Mouse (Mus musculus): ENCODE data around the gene Lfng. TPM values are rescaled to one million over a fixed set of nuclear protein-coding genes. Genes with fewer than 3 reads are reported as not detected.

Gene Lfng
- polyA plus RNA-seq, 1 experiment, result 48.7 TPM

DNA sequence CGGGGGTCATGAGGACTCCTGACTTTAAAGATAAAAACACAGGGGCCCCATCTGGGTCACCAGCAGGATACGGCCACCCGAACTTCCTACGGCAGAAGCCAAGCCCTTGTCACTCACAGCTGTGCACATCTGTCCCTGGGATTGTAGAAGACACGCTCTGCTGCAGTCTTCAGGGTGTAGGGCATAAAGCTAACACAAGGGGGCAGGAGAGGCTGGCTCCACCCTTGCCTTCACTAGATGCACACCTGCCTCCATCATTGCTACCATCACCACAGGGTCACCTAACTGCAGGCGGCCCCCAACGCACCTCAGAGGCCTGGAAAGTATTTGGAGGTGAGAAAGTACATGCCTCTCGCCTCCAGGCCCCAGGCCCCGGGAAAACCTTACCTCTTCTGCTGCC, 21.9 kb downstream of the Lfng start:
- no peaks in the 10 kb centered on the region for H3K4me1 ChIP-seq (ENCODE audit: control insufficient read depth, insufficient read depth, low read length)
- no peak for DNase-seq
- 95% methylated on average over 9 of the region's 9 CpGs for WGBS
- H3K27ac ChIP-seq (ENCODE audit: insufficient read depth, low read length), result no peak overlapping the region
- TF ChIP-seq POLR2A (IDR thresholded peaks at IDR 0.05; ENCODE audit: borderline replicate concordance, insufficient read depth, low read length) (no peak), CTCF (IDR thresholded peaks at IDR 0.05; ENCODE audit: borderline replicate concordance, insufficient read depth, low read depth, low read length) (peak; percentile 44; the same call in 1 of the 2 replicates)
- no peaks in the 10 kb centered on the region for H3K27me3 ChIP-seq (ENCODE audit: control insufficient read depth, insufficient read depth, low read length)
- H3K4me3 ChIP-seq (replicated peaks; ENCODE audit: insufficient read depth, low read depth, low read length), result no peak overlapping the region

DNA sequence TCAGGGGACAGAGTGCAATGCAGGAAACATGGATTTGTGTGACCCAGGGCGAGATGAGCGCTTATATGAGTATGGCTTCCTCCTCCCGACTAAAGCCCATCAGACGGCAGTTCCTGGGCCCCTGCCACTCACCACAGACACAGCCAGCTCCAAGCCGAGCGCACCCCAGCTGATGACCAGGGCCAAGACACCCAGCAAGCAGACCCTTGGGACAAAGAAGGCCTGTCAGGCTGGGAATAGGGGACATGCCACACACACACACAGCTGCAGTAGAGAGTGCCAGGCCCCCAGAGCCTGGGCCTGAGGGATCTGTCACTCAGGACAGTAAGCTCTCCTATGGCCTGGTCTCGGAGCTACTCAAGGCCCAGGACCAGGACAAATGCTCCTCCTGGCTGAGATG, 26.3 kb downstream of the Lfng start:
- WGBS, result 72% methylated on average over 7 of the region's 7 CpGs
- Histone ChIP-seq H3K4me3 (replicated peaks; ENCODE audit: insufficient read depth, low read depth, low read length) (no peak overlapping the region), H3K27me3 (ENCODE audit: control insufficient read depth, insufficient read depth, low read length) (no peaks in the 10 kb centered on the region), H3K4me1 (ENCODE audit: control insufficient read depth, insufficient read depth, low read length) (peaks cover 26% of the 10 kb centered on the region), H3K27ac (ENCODE audit: insufficient read depth, low read length) (no peak overlapping the region)
- no peak for DNase-seq
- no peak for TF ChIP-seq POLR2A (IDR thresholded peaks at IDR 0.05; ENCODE audit: borderline replicate concordance, insufficient read depth, low read length)
- no peak for TF ChIP-seq CTCF (IDR thresholded peaks at IDR 0.05; ENCODE audit: borderline replicate concordance, insufficient read depth, low read depth, low read length)

DNA sequence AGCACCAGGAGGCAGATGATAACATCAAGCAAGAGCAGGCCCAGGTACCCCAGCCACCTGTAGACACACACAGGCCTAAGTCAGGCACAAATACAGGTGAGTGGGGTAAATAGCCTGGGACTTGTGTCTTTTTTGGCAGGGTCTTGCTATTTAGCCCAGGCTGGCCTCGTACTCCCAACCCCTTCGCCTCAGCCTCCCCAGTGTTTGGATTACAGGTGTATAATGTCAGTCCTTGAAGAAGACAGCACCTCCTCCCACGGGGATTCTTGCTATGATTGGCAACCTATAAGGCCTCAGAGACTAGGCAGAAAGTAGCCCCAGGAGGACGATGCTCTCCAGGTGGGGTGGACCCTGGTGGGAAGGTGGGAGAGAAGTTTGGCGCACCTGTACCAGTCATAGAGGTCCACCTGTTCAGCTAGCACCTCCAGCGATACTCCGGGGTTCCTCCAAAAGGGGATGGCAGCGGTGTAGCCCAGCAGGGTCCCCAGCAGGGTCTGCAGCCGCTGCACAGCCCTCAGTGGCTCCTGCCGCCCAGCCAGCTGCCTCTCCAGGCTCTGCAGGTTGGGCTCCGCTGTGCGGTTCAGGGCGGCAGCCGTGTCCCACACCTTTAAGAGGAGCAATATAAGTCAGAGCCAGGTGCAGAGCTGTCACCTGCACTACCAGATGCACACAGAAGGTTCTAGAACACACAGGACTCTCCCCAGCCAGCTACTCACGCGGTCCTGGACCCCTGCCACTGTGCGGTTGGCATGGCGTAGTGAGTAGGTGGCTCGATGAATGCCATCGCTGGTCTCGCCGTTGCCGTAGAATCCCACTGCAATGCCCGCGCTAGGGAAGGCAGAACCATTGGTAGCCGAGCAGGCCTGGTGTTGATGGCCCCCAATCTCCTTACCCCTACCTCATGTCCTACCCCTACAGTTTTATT, 27.9 kb downstream of the Lfng start:
- no peak for DNase-seq
- WGBS, result 61% methylated on average over 26 of the region's 26 CpGs
- H3K27ac ChIP-seq (ENCODE audit: insufficient read depth, low read length), result no peak overlapping the region
- H3K27me3 ChIP-seq (ENCODE audit: control insufficient read depth, insufficient read depth, low read length), result no peaks in the 10 kb centered on the region
- peaks cover 34% of the 10 kb centered on the region for H3K4me1 ChIP-seq (ENCODE audit: control insufficient read depth, insufficient read depth, low read length)
- TF ChIP-seq POLR2A (IDR thresholded peaks at IDR 0.05; ENCODE audit: borderline replicate concordance, insufficient read depth, low read length), result no peak
- no peak for TF ChIP-seq CTCF (IDR thresholded peaks at IDR 0.05; ENCODE audit: borderline replicate concordance, insufficient read depth, low read depth, low read length)
- H3K4me3 ChIP-seq (replicated peaks; ENCODE audit: insufficient read depth, low read depth, low read length), result no peak overlapping the region

DNA sequence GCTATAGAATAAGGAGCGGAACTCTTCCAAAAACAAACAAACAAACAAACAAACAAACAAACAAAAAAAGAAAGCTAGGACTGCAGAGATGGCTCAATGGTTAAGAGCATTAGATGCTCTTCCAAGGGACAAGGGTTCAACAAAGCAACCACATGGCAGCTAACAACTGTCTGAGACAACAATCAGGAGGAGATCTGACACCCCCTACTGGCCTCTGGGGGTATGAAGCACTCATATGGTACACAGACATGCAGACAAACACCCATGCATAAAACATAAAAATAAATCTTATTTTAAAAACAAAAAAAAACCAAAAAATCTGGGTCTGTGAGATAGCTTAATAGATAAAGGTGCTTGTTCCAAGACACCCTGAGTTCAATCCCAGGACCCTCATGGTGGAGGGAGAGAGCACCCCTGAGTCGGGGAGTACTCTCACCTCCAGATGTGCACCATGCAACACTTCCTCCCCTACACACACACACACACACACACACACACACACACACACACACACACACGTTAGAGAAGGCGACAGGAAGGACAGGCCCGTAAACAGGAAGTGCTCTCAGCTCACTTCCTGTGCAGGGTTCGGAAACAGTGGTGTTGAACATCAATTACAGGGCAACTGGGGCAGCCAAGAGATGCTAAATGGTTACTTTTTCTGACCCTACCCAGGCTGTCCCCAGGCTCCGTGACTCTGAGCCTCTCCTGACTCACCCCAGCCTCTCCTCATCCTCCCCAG, 29.4 kb downstream of the Lfng start:
- H3K27me3 ChIP-seq (ENCODE audit: control insufficient read depth, insufficient read depth, low read length), result no peaks in the 10 kb centered on the region
- no peak for DNase-seq
- no peak for TF ChIP-seq CTCF (IDR thresholded peaks at IDR 0.05; ENCODE audit: borderline replicate concordance, insufficient read depth, low read depth, low read length)
- TF ChIP-seq POLR2A (IDR thresholded peaks at IDR 0.05; ENCODE audit: borderline replicate concordance, insufficient read depth, low read length), result no peak
- 85% methylated on average over 7 of the region's 7 CpGs for WGBS
- H3K27ac ChIP-seq (ENCODE audit: insufficient read depth, low read length), result no peak overlapping the region
- no peak overlapping the region for H3K4me3 ChIP-seq (replicated peaks; ENCODE audit: insufficient read depth, low read depth, low read length)
- H3K4me1 ChIP-seq (ENCODE audit: control insufficient read depth, insufficient read depth, low read length), result peaks cover 41% of the 10 kb centered on the region

DNA sequence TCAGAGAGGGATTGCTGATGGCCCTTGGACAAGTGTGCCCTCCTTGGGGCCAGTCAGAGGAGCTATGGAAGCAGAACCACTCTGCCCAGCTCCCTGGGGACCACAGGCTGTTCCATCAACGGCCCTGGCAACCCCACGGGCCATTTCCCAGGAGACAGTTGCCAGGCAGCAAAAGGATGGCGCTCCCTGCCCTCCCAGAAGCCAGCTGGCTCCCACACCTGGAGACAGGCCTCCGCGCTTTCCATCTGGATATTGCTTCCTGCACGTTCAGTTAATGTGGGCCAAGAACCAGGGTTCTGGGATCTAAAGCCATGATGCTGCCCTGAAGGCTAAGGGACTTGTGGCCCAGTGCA, 29.9 kb downstream of the Lfng start:
- no peaks in the 10 kb centered on the region for H3K27me3 ChIP-seq (ENCODE audit: control insufficient read depth, insufficient read depth, low read length)
- H3K4me1 ChIP-seq (ENCODE audit: control insufficient read depth, insufficient read depth, low read length), result peaks cover 47% of the 10 kb centered on the region
- DNase-seq, result peak; percentile 44 to 53
- H3K4me3 ChIP-seq (replicated peaks; ENCODE audit: insufficient read depth, low read depth, low read length), result no peak overlapping the region
- TF ChIP-seq CTCF (IDR thresholded peaks at IDR 0.05; ENCODE audit: borderline replicate concordance, insufficient read depth, low read depth, low read length) (no peak), POLR2A (IDR thresholded peaks at IDR 0.05; ENCODE audit: borderline replicate concordance, insufficient read depth, low read length) (no peak)
- 38% methylated on average over 6 of the region's 6 CpGs for WGBS
- no peak overlapping the region for H3K27ac ChIP-seq (ENCODE audit: insufficient read depth, low read length)

DNA sequence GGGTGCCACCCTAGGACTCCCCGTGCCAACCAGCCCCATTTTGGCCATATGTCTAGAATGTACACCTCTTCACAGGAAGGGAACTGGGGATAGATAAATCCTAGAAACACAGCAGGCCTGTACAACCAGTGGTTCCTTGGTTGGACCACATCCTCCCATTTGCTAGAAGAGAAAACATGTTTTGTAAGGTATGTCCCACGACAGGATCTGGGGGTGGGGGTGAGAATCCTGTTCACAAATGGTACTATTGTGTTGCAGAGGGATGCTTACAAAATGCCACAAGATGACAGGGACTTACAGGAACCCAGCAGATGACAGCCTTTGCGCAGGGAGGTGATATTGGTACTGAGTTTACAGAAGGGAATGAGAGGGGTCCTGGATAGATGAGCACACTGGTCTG, 30.9 kb downstream of the Lfng start:
- WGBS, result 76% methylated on average over 3 of the region's 3 CpGs
- Histone ChIP-seq H3K4me3 (replicated peaks; ENCODE audit: insufficient read depth, low read depth, low read length) (no peak overlapping the region), H3K4me1 (ENCODE audit: control insufficient read depth, insufficient read depth, low read length) (peaks cover 51% of the 10 kb centered on the region), H3K27ac (ENCODE audit: insufficient read depth, low read length) (no peak overlapping the region), H3K27me3 (ENCODE audit: control insufficient read depth, insufficient read depth, low read length) (no peaks in the 10 kb centered on the region)
- DNase-seq, result no peak
- no peak for TF ChIP-seq CTCF (IDR thresholded peaks at IDR 0.05; ENCODE audit: borderline replicate concordance, insufficient read depth, low read depth, low read length)
- no peak for TF ChIP-seq POLR2A (IDR thresholded peaks at IDR 0.05; ENCODE audit: borderline replicate concordance, insufficient read depth, low read length)

DNA sequence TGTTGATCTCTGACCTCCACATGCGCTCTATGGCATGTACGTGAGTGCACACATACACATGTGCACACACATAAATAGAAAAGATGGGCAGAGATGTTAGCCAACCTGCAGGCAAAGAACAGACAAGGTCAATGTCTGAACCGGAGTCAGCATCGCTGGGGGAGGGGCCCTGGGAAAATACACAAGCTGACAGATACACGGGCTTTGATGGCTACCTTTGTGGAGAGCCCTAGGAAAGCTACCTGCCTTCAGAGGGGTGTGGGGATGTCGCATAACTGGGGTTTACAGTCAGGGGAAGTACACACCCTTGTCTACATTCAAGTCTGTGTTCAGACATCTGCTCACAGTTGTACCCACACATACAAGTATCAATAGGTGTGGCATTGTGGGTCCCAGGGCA, 31.4 kb downstream of the Lfng start:
- 88% methylated on average over 6 of the region's 6 CpGs for WGBS

More for the DNA sequence above, 31.4 kb downstream of the Lfng start:
- H3K4me1 ChIP-seq (ENCODE audit: control insufficient read depth, insufficient read depth, low read length), result peaks cover 51% of the 10 kb centered on the region
- no peak overlapping the region for H3K27ac ChIP-seq (ENCODE audit: insufficient read depth, low read length)
- H3K27me3 ChIP-seq (ENCODE audit: control insufficient read depth, insufficient read depth, low read length), result no peaks in the 10 kb centered on the region
- TF ChIP-seq CTCF (IDR thresholded peaks at IDR 0.05; ENCODE audit: borderline replicate concordance, insufficient read depth, low read depth, low read length) (no peak), POLR2A (IDR thresholded peaks at IDR 0.05; ENCODE audit: borderline replicate concordance, insufficient read depth, low read length) (no peak)
- H3K4me3 ChIP-seq (replicated peaks; ENCODE audit: insufficient read depth, low read depth, low read length), result no peak overlapping the region
- no peak for DNase-seq

Measured in cerebellum, adult 2 months (tissue).